Mouse (Mus musculus): ENCODE measurements around the gene Il12a. TPM values are rescaled to one million over a fixed set of nuclear protein-coding genes. Genes with fewer than 3 reads are reported as not detected.
A peak's percentile ranks its signal among the peaks of the same experiment; 100 is the strongest.
"Not testable (repeated sequence)": the region's sequence is repeated elsewhere in the genome, so short reads cannot be mapped to it uniquely, and the experiment has no call there.

The Il12a gene
- polyA plus RNA-seq, 1 experiment from 2014 or later = 0.13 TPM

DNA sequence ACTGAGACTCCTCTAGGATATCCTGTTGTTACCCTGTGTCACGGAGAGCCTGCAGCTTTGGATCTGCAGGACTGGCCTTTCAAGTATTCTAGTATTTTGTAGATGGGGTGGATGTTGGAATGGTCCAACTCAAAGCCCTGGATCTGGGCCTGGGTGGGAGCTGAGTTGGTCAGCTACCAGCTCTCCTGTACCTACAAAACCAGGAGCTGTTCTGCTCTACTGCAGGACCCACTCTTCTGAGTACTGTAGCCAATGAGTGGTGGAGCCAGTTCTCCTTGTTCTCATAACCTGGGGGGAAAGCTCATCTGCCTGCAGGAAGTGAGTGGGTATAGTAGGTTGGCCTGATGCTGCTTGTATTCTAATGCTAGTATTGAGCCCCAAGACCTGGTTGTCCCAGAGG lies 20.0 kb downstream of the Il12a start:
- H3K27me3 ChIP-seq = no peaks in the 10 kb centered on the region
- H3K36me3 ChIP-seq (ENCODE audit: poor library complexity, severe bottlenecking) = no peaks in the 10 kb centered on the region
- H3K4me2 ChIP-seq = no peak overlapping the region
- no peaks in the 10 kb centered on the region for H3K9me3 ChIP-seq (replicated peaks)
- H3K4me1 ChIP-seq = no peaks in the 10 kb centered on the region
- ATAC-seq = no peak
- no peak overlapping the region for H3K27ac ChIP-seq
- H3K9ac ChIP-seq = no peak overlapping the region
- 88% methylated on average over 1 of the region's 1 CpGs for WGBS
- H3K4me3 ChIP-seq = no peak overlapping the region

DNA sequence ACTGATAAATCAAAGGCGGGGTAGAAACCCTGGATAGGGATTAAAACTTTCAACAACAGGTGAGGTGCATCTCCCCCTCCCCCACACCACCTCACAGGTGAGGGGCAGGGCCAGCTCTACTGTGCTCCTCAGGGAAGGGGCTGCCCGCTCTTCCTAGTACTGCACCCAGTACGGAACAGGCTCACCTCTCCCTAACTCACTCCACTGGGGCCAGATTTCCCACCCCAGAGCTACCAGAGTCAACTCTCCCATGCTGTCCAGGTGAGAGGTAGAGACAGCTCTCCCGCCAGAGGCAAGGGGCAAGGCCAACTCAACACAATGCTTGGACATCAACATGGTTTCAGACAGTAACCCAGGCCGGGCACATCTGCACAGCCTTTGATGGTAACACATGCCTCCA lies 21.1 kb downstream of the Il12a start:
- H3K4me2 ChIP-seq = no peak overlapping the region
- H3K4me1 ChIP-seq = no peaks in the 10 kb centered on the region
- no peak for ATAC-seq
- H3K4me3 ChIP-seq = no peak overlapping the region
- no peak overlapping the region for H3K27ac ChIP-seq
- no peaks in the 10 kb centered on the region for H3K27me3 ChIP-seq
- H3K9me3 ChIP-seq (replicated peaks) = no peaks in the 10 kb centered on the region
- no peak overlapping the region for H3K9ac ChIP-seq
- no peaks in the 10 kb centered on the region for H3K36me3 ChIP-seq (ENCODE audit: poor library complexity, severe bottlenecking)
- WGBS = 87% methylated on average over 5 of the region's 5 CpGs

GRCm38 (mm10) chr3:68713550-68713949 lies 23.1 kb downstream of the Il12a start:
- Histone ChIP-seq H3K27me3 (no peaks in the 10 kb centered on the region), H3K36me3 (ENCODE audit: poor library complexity, severe bottlenecking) (no peaks in the 10 kb centered on the region), H3K9me3 (replicated peaks) (no peaks in the 10 kb centered on the region), H3K4me1 (no peaks in the 10 kb centered on the region), H3K27ac (no peak overlapping the region), H3K9ac (no peak overlapping the region), H3K4me3 (no peak overlapping the region), H3K4me2 (no peak overlapping the region)
- 16% methylated on average over 7 of the region's 7 CpGs for WGBS
- ATAC-seq = peak; percentile 42; the same call in 1 of the 2 replicates

GRCm38 (mm10) chr3:68717346-68717745 lies 26.9 kb downstream of the Il12a start:
- WGBS = 35% methylated on average over 5 of the region's 5 CpGs

GRCm38 (mm10) chr3:68719229-68719819 lies 28.9 kb downstream of the Il12a start:
- no peak for ATAC-seq
- no peak overlapping the region for H3K9ac ChIP-seq
- no peaks in the 10 kb centered on the region for H3K4me1 ChIP-seq
- WGBS = 62% methylated on average over 8 of the region's 8 CpGs
- no peaks in the 10 kb centered on the region for H3K9me3 ChIP-seq (replicated peaks)
- H3K36me3 ChIP-seq (ENCODE audit: poor library complexity, severe bottlenecking) = no peaks in the 10 kb centered on the region
- no peak overlapping the region for H3K27ac ChIP-seq
- no peak overlapping the region for H3K4me2 ChIP-seq
- H3K27me3 ChIP-seq = no peaks in the 10 kb centered on the region
- H3K4me3 ChIP-seq = no peak overlapping the region

More at GRCm38 (mm10) chr3:68717346-68717745, 26.9 kb downstream of the Il12a start:
- not testable (repeated sequence) for H3K4me1 ChIP-seq; H3K36me3 ChIP-seq (ENCODE audit: poor library complexity, severe bottlenecking); H3K9ac ChIP-seq; H3K27ac ChIP-seq; H3K9me3 ChIP-seq (replicated peaks); H3K4me2 ChIP-seq; H3K27me3 ChIP-seq; H3K4me3 ChIP-seq
- peak; percentile 42; the same call in 1 of the 2 replicates for ATAC-seq

GRCm38 (mm10) chr3:68720258-68720657 lies 29.8 kb downstream of the Il12a start:
- WGBS = 40% methylated on average over 13 of the region's 13 CpGs
- H3K4me3 ChIP-seq = no peak overlapping the region
- H3K9me3 ChIP-seq (replicated peaks) = no peaks in the 10 kb centered on the region
- H3K4me2 ChIP-seq = no peak overlapping the region
- ATAC-seq = peak; percentile 61
- no peaks in the 10 kb centered on the region for H3K4me1 ChIP-seq
- H3K27ac ChIP-seq = no peak overlapping the region
- H3K36me3 ChIP-seq (ENCODE audit: poor library complexity, severe bottlenecking) = no peaks in the 10 kb centered on the region
- H3K27me3 ChIP-seq = no peaks in the 10 kb centered on the region
- H3K9ac ChIP-seq = no peak overlapping the region

GRCm38 (mm10) chr3:68741955-68742354 lies 51.5 kb downstream of the Il12a start:
- no peak for ATAC-seq
- H3K4me1 ChIP-seq = peaks cover 8% of the 10 kb centered on the region; the same call in 1 of the 2 replicates
- 89% methylated on average over 7 of the region's 7 CpGs for WGBS

DNA sequence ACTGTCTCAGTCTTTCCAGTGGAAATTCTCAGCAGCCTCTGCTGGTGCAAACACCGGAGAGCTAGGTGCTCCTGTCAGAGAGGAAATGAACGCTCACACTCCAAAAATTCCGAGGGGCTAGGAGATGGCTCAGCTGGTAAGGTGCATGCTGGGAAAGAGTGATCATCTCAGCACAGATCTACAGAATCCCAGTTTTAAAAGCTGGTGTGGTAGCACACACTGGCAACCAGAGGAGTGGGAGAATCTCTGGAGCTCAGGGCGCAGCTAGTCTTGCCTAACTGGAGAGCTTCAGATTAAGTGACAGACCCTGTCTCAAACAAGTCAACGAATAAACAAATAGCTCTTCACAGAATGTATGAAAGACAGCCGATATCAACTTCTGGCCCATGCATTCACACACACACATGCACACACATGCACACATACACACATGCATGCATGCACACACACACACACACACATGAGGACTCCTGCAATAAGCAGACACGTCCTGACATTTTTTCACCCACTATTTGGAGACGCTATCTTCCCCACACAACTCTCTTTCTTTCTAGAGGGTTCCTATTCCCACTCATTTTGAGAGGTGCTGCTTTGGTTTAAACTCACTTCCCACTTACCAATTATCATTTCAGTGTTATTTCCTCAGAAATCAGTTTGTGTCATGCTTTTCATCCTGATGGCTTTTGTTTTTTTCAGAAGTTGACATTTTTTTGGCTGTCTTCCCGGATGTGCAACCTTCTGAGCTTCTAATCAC lies 52.5 kb downstream of the Il12a start:
- WGBS = 78% methylated on average over 9 of the region's 9 CpGs
- no peak overlapping the region for H3K4me2 ChIP-seq
- peak; percentile 38; the same call in 1 of the 2 replicates for ATAC-seq
- H3K4me1 ChIP-seq = peaks cover 8% of the 10 kb centered on the region; the same call in 1 of the 2 replicates
- H3K27me3 ChIP-seq = no peaks in the 10 kb centered on the region
- H3K9ac ChIP-seq = no peak overlapping the region
- no peak overlapping the region for H3K27ac ChIP-seq
- no peak overlapping the region for H3K4me3 ChIP-seq
- no peaks in the 10 kb centered on the region for H3K9me3 ChIP-seq (replicated peaks)
- H3K36me3 ChIP-seq (ENCODE audit: poor library complexity, severe bottlenecking) = no peaks in the 10 kb centered on the region

More at GRCm38 (mm10) chr3:68741955-68742354, 51.5 kb downstream of the Il12a start:
- H3K4me3 ChIP-seq = no peak overlapping the region
- H3K27ac ChIP-seq = no peak overlapping the region
- H3K36me3 ChIP-seq (ENCODE audit: poor library complexity, severe bottlenecking) = no peaks in the 10 kb centered on the region
- H3K27me3 ChIP-seq = no peaks in the 10 kb centered on the region
- no peaks in the 10 kb centered on the region for H3K9me3 ChIP-seq (replicated peaks)
- H3K4me2 ChIP-seq = no peak overlapping the region
- no peak overlapping the region for H3K9ac ChIP-seq

DNA sequence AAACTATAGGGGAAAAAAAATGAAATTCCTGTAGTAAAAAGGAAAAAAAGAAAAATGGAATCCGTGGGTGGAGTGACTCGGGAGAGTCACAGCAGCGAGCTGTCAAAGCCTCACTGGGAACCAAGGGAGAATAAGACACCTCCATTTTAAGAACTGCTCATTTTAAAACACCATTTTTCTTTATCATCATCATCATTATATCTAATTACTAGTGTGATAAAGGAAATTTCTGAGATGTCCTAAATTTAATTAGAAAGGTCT lies 53.0 kb downstream of the Il12a start:
- 36% methylated on average over 3 of the region's 3 CpGs for WGBS
- Histone ChIP-seq H3K9ac (no peak overlapping the region), H3K4me1 (peaks cover 8% of the 10 kb centered on the region; the same call in 1 of the 2 replicates), H3K36me3 (ENCODE audit: poor library complexity, severe bottlenecking) (no peaks in the 10 kb centered on the region), H3K4me2 (no peak overlapping the region), H3K27ac (no peak overlapping the region), H3K9me3 (replicated peaks) (no peaks in the 10 kb centered on the region), H3K4me3 (no peak overlapping the region), H3K27me3 (no peaks in the 10 kb centered on the region)
- ATAC-seq = peak; percentile 63; the same call in 1 of the 2 replicates

DNA sequence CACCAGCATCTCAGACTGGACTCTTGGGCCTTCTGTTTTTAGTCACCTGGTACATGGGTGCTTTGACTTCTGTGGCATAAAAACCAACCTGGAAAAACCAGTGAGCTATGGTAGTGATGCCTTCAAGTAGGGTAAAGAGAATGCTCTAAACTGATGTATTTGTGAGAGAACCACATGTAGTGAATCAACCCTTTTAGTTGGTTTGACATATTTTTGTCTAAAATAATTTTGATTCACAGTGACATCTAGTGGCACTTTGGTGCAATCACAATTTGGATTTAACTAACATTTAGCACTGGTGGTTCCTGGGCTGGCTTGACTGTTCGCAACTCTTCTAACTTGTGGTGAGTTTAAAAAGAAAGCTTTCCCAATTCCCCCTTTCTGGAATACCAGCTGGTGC lies 53.7 kb downstream of the Il12a start:
- 65% methylated on average over 1 of the region's 1 CpGs for WGBS
- Histone ChIP-seq H3K36me3 (ENCODE audit: poor library complexity, severe bottlenecking) (no peaks in the 10 kb centered on the region), H3K27ac (no peak overlapping the region), H3K4me2 (no peak overlapping the region), H3K4me1 (peaks cover 8% of the 10 kb centered on the region; the same call in 1 of the 2 replicates), H3K9ac (no peak overlapping the region), H3K4me3 (no peak overlapping the region), H3K27me3 (no peaks in the 10 kb centered on the region), H3K9me3 (replicated peaks) (no peaks in the 10 kb centered on the region)
- peak; percentile 57 for ATAC-seq

- no peaks in the 10 kb centered on the region for H3K36me3 ChIP-seq (ENCODE audit: poor library complexity, severe bottlenecking)
- 82% methylated on average over 5 of the region's 5 CpGs for WGBS
- ATAC-seq = no peak
- no peak overlapping the region for H3K4me2 ChIP-seq
- no peak overlapping the region for H3K4me3 ChIP-seq
- H3K9me3 ChIP-seq (replicated peaks) = no peaks in the 10 kb centered on the region
- H3K27me3 ChIP-seq = no peaks in the 10 kb centered on the region
- H3K9ac ChIP-seq = no peak overlapping the region
- no peak overlapping the region for H3K27ac ChIP-seq
- peaks cover 8% of the 10 kb centered on the region; the same call in 1 of the 2 replicates for H3K4me1 ChIP-seq
Observed at GRCm38 (mm10) chr3:68745033-68745432, 54.6 kb downstream of the Il12a start.

DNA sequence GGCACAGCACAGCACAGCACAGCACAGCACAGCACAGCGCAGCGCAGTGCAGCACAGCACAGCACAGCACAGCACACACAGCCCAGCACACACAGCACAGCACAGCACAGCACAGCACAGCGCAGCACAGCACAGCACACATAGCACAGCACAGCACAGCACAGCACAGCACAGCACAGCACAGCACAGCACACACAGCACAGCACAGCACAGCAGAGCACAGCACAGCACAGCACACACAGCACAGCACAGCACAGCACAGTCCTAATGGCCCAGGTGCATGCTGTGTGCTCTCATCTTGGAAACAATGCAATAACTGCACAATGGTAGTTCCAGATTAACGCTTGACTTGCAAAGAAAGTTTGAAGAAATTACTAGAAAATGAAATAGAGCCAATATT lies 55.8 kb downstream of the Il12a start:
- not testable (repeated sequence) for ATAC-seq, H3K27me3 ChIP-seq
- 78% methylated on average over 4 of the region's 4 CpGs for WGBS

More for the DNA sequence above, 55.8 kb downstream of the Il12a start:
- H3K9me3 ChIP-seq (replicated peaks); H3K27ac ChIP-seq; H3K4me2 ChIP-seq; H3K4me1 ChIP-seq; H3K9ac ChIP-seq; H3K4me3 ChIP-seq; H3K36me3 ChIP-seq (ENCODE audit: poor library complexity, severe bottlenecking): not testable (repeated sequence)

All from forebrain, embryonic 13.5 days (tissue).